Mouse (Mus musculus) C2C12 (cell line): Measurements from ENCODE around the gene Cfap74. TPM values are rescaled to one million over a fixed set of nuclear protein-coding genes. Genes with fewer than 3 reads are reported as not detected.

Source experiments
- H3K27me3 ChIP-seq: one replicate; pipeline ENCODE4 v1.6.1; 2011; ENCODE audit not compliant: control insufficient read depth, insufficient read depth, insufficient read length
- H3K36me3 ChIP-seq: one replicate; pipeline ENCODE4 v1.6.1; 2011; ENCODE audit not compliant: control insufficient read depth, insufficient read depth
- H3K4me3 ChIP-seq: one replicate; pipeline ENCODE4 v1.5.1; 2011; ENCODE audit warnings: mild to moderate bottlenecking, control low read depth; ENCODE audit not compliant: poor library complexity, insufficient read depth, severe bottlenecking
- H3K79me2 ChIP-seq: one replicate; pipeline ENCODE4 v1.6.1; 2011; ENCODE audit not compliant: control insufficient read depth, insufficient read depth
- H3K79me3 ChIP-seq: one replicate; pipeline ENCODE4 v1.6.1; 2011; ENCODE audit warnings: low read depth, control low read depth
- H3ac ChIP-seq: one replicate; pipeline ENCODE3; 2011; ENCODE audit warnings: low read depth; ENCODE audit not compliant: control insufficient read depth, insufficient read length
- CEBPB ChIP-seq: IDR thresholded peaks from one replicate; pipeline ENCODE4 v1.6.1; 2011; ENCODE audit warnings: low read depth, mild to moderate bottlenecking, control low read depth, moderate library complexity
- CTCF ChIP-seq: IDR thresholded peaks from one replicate; pipeline ENCODE4 v1.5.1; 2011; ENCODE audit not compliant: control insufficient read depth, insufficient read depth, insufficient read length
- FOSL1 ChIP-seq: IDR thresholded peaks from one replicate; pipeline ENCODE4 v1.8.0; 2011; ENCODE audit warnings: mild to moderate bottlenecking, low read length; ENCODE audit not compliant: poor library complexity, insufficient read depth, severe bottlenecking
- MAX ChIP-seq: IDR thresholded peaks from one replicate; pipeline ENCODE4 v1.6.1; 2011; ENCODE audit warnings: mild to moderate bottlenecking, control low read depth
- MYOD1 ChIP-seq: IDR thresholded peaks from one replicate; pipeline ENCODE4 v1.6.1; 2011; ENCODE audit warnings: low read depth; ENCODE audit not compliant: control insufficient read depth, insufficient read length
- MYOG ChIP-seq: IDR thresholded peaks from one replicate; pipeline ENCODE4 v1.6.1; 2011; ENCODE audit not compliant: control insufficient read depth, insufficient read length; ENCODE audit errors: extremely low read depth
- USF1 ChIP-seq: IDR thresholded peaks from one replicate; pipeline ENCODE4 v1.6.1; 2011; ENCODE audit warnings: low read depth, mild to moderate bottlenecking, control low read depth, moderate library complexity
- polyA plus RNA-seq: library from polyadenylated mRNA; unstranded; fragments of >200 nt; fragmentation: generic; extraction: Trizol; gene quantifications from one replicate; pipeline ENCODE4 v1.2.1, GENCODE M21; 2012; ENCODE audit warnings: missing spikeins

The Cfap74 gene
- polyA plus RNA-seq, 1 experiment: 0.90 TPM

GRCm38 (mm10) chr4:155468952-155469351 lies 60.0 kb downstream of the Cfap74 start, which contains the start of gene Tmem52:
Gene Tmem52, plus strand, starts transcription at chr4:155469114.
- H3K27me3 ChIP-seq: peaks cover 76% of the 10 kb centered on the region
- H3K79me3 ChIP-seq: no peaks in the 10 kb centered on the region
- no peaks in the 10 kb centered on the region for H3K79me2 ChIP-seq
- H3K4me3 ChIP-seq: no peak within 1 kb of the TSS
- no peak for TF ChIP-seq USF1
- TF ChIP-seq FOSL1: no peak
- no peak for TF ChIP-seq MYOG
- TF ChIP-seq CTCF: no peak
- TF ChIP-seq CEBPB: no peak
- H3K36me3 ChIP-seq: no peaks in the 10 kb centered on the region
- H3ac ChIP-seq: no peak within 1 kb of the TSS

GRCm38 (mm10) chr4:155469590-155470262 lies 60.7 kb downstream of the Cfap74 start:
- TF ChIP-seq CTCF (no peak), CEBPB (no peak), FOSL1 (no peak), MYOD1 (no peak), MYOG (no peak), MAX (no peak), USF1 (no peak)
- Histone ChIP-seq H3K27me3 (peaks cover 68% of the 10 kb centered on the region), H3K4me3 (no peak overlapping the region), H3K79me2 (no peaks in the 10 kb centered on the region), H3K79me3 (no peaks in the 10 kb centered on the region), H3ac (no peak overlapping the region), H3K36me3 (no peaks in the 10 kb centered on the region)

GRCm38 (mm10) chr4:155470263-155470953 lies 61.4 kb downstream of the Cfap74 start:
- peaks cover 61% of the 10 kb centered on the region for H3K27me3 ChIP-seq

GRCm38 (mm10) chr4:155470997-155471396 lies 62.0 kb downstream of the Cfap74 start:
- Histone ChIP-seq H3K79me3 (no peaks in the 10 kb centered on the region), H3K36me3 (no peaks in the 10 kb centered on the region), H3K4me3 (no peak overlapping the region), H3ac (no peak overlapping the region), H3K79me2 (no peaks in the 10 kb centered on the region), H3K27me3 (peaks cover 55% of the 10 kb centered on the region)
- TF ChIP-seq MAX: no peak
- TF ChIP-seq CEBPB: no peak
- TF ChIP-seq CTCF: no peak
- TF ChIP-seq MYOG: no peak
- TF ChIP-seq USF1: no peak
- TF ChIP-seq MYOD1: no peak
- no peak for TF ChIP-seq FOSL1

More at GRCm38 (mm10) chr4:155470263-155470953, 61.4 kb downstream of the Cfap74 start:
- H3ac ChIP-seq: no peak overlapping the region
- no peaks in the 10 kb centered on the region for H3K79me2 ChIP-seq
- H3K4me3 ChIP-seq: no peak overlapping the region
- H3K36me3 ChIP-seq: no peaks in the 10 kb centered on the region
- H3K79me3 ChIP-seq: no peaks in the 10 kb centered on the region
- TF ChIP-seq USF1 (no peak), CEBPB (no peak), MYOD1 (no peak), MAX (no peak), CTCF (no peak), FOSL1 (no peak), MYOG (no peak)

GRCm38 (mm10) chr4:155471406-155471805 lies 62.4 kb downstream of the Cfap74 start:
- no peaks in the 10 kb centered on the region for H3K79me2 ChIP-seq
- no peaks in the 10 kb centered on the region for H3K36me3 ChIP-seq

More at GRCm38 (mm10) chr4:155471406-155471805, 62.4 kb downstream of the Cfap74 start:
- no peaks in the 10 kb centered on the region for H3K79me3 ChIP-seq
- H3K4me3 ChIP-seq: no peak overlapping the region
- TF ChIP-seq MYOD1: no peak
- TF ChIP-seq CEBPB: no peak
- TF ChIP-seq USF1: no peak
- TF ChIP-seq MYOG: no peak
- no peak for TF ChIP-seq FOSL1
- no peak for TF ChIP-seq MAX
- no peak for TF ChIP-seq CTCF
- no peak overlapping the region for H3ac ChIP-seq
- peaks cover 51% of the 10 kb centered on the region for H3K27me3 ChIP-seq
